Mouse (Mus musculus) heart, adult 2 months (tissue): Measurements from ENCODE around the gene Cox7a1. TPM values are rescaled to one million over a fixed set of nuclear protein-coding genes. Genes with fewer than 3 reads are reported as not detected.
A peak's percentile ranks its signal among the peaks of the same experiment; 100 is the strongest.

ENCODE experiments used
- DNase-seq, 2 experiments: peaks; one replicate each; pipeline ENCODE4 v3.0.0; 2021
- H3K27ac ChIP-seq: fragments of 200-600 bp; 2 replicates; pipeline ENCODE4 v1.8.1; 2022
- H3K27me3 ChIP-seq: fragments of 200-500 bp; 2 replicates; pipeline ENCODE4 v1.6.1; 2012; ENCODE audit warnings: mild to moderate bottlenecking, low read length, inconsistent platforms, mixed read lengths; ENCODE audit not compliant: control insufficient read depth, insufficient read depth
- H3K36me3 ChIP-seq: fragments of 200-500 bp; 2 replicates; pipeline ENCODE4 v1.6.1; 2012; ENCODE audit warnings: low read length, inconsistent platforms; ENCODE audit not compliant: control insufficient read depth, insufficient read depth
- H3K4me1 ChIP-seq: fragments of 200-500 bp; 2 replicates; pipeline ENCODE4 v1.6.1; 2011; ENCODE audit warnings: low read length; ENCODE audit not compliant: control insufficient read depth, insufficient read depth
- H3K4me3 ChIP-seq: fragments of 200-600 bp; 2 replicates; pipeline ENCODE4 v1.8.1; 2022
- H3K79me2 ChIP-seq: fragments of 200-500 bp; replicated peaks from 2 replicates; pipeline ENCODE4 v1.6.1; 2012; ENCODE audit warnings: mild to moderate bottlenecking, inconsistent platforms, low read length, moderate library complexity, mixed read lengths; ENCODE audit not compliant: control insufficient read depth, insufficient read depth
- H3K9ac ChIP-seq: fragments of 200-500 bp; 2 replicates; pipeline ENCODE4 v1.6.1; 2012; ENCODE audit warnings: low read depth, mild to moderate bottlenecking, control low read depth, inconsistent platforms, low read length, mixed read lengths
- CTCF ChIP-seq: fragments of 200-600 bp; IDR thresholded peaks from 2 replicates; pipeline ENCODE4 v1.8.1; 2022; ENCODE audit warnings: antibody characterized with exemption, mild to moderate bottlenecking, moderate library complexity
- EP300 ChIP-seq: fragments of 200-500 bp; IDR thresholded peaks from 2 replicates; pipeline ENCODE4 v1.6.1; 2011; ENCODE audit warnings: low read depth, low read length, control low read depth; ENCODE audit not compliant: insufficient read depth
- POLR2A ChIP-seq: fragments of 200-500 bp; IDR thresholded peaks from 2 replicates; pipeline ENCODE4 v1.6.1; 2011; ENCODE audit warnings: mild to moderate bottlenecking, low read depth, low read length, control low read depth; ENCODE audit not compliant: insufficient read depth
- WGBS: fragments of 180-500 bp; shearing (Covaris S2); methylation state at CpG from one replicate; pipeline ENCODE4 v1.1.7; 2018; 5-methylcytosine and 5-hydroxymethylcytosine counted together
- intact Hi-C: fragments of 180-260 bp; cut with DNase I; formaldehyde crosslinking; loops from one replicate; pipeline ENCODE4 v1.15.1; 2025
- polyA plus RNA-seq: library from polyadenylated mRNA; depleted of rRNA; stranded (reverse); fragments of >200 nt; gene quantifications from 2 replicates; pipeline ENCODE4 v1.2.3, GENCODE M21; 2012
- total RNA-seq, 2 experiments: library from RNA; stranded (reverse); gene quantifications; 2 replicates each; pipeline ENCODE4 v1.2.3; 2021

Gene Cox7a1
- total and polyA plus RNA-seq, 3 experiments = 2,213 to 3,278 (median 2,711) TPM

DNA sequence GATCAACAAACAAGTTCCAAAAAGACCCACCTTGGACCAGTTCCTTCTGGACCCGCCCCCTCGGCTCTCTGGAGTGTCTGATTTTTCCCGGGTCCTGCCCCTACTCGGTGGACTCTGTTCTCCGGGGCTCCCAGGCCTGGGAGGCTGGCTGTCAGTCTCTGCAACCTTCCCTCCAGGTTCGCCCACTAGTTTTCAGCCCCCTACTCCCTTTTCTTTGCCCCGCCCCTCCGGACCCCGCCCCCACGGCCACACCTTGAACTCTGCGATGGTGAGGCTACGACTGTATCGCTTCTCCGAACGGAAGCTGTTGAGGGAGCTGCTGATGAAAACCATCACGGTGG, 47.4 kb downstream of the Cox7a1 start:
- H3K27ac ChIP-seq = peak overlapping the region; percentile 66
- peak overlapping the region; percentile 56 for H3K9ac ChIP-seq
- H3K4me1 ChIP-seq = no peaks in the 10 kb centered on the region
- H3K79me2 ChIP-seq = no peaks in the 10 kb centered on the region
- no peaks in the 10 kb centered on the region for H3K27me3 ChIP-seq
- WGBS = 0% methylated on average over 16 of the region's 16 CpGs
- no peaks in the 10 kb centered on the region for H3K36me3 ChIP-seq
- intact Hi-C loops = loop anchor here (1.0 kb wide), 1 partner anchor 49 kb away; the partner anchor contains the start of genes Thap8 and Wdr62
- no peak for DNase-seq
- TF ChIP-seq EP300 (no peak), POLR2A (no peak), CTCF (no peak)
- peak overlapping the region; percentile 82 for H3K4me3 ChIP-seq

DNA sequence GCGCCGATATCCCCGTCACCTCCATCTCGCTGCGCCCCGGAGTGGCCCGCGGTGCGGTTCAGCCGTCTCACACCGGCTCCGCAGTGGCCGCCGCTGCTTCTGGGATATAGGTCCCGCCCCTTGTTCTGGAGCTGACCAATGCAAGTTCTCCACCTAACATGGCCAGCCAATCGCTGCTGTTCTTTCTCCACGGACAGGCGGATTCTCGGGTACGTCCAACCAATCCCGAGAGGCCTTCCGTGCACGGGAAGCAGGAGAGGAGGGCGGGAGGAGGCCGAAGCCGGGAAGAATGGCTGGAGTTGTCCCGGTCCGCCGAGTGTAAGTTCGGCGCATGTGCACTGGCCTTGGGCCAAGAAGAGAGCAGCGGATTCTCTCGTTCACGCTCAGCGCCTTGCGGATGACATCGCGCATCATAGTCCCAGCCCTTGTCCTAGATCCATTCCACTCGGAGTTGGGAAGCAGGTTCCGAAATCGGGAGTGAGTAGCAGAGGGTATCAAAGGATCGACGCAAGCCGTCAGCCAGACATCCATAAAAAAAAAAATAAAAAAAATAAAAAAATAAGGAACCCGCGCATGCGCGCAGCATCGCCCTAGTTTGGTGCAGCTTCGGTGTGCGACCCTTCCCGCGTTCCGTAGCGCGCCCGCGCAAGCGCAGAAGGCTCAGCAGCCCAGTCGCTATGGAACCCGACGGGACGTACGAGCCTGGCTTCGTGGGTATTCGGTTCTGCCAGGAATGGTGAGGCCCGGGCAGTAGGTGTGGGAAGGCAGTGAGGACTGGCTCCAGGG, 47.9 kb downstream of the Cox7a1 start, which contains the start of the genes Polr2i and Tbcb:
Gene Polr2i (plus strand): TSS at position 280 of the 786 bp plus-strand sequence.
Gene Tbcb (minus strand): TSS at position 604 of the 786 bp plus-strand sequence.
- no peaks in the 10 kb centered on the region for H3K4me1 ChIP-seq
- no peaks in the 10 kb centered on the region for H3K27me3 ChIP-seq
- no peaks in the 10 kb centered on the region for H3K79me2 ChIP-seq
- no peaks in the 10 kb centered on the region for H3K36me3 ChIP-seq
- peak within 1 kb of the TSS; percentile 82 for H3K4me3 ChIP-seq
- intact Hi-C loops = loop anchor here (1.0 kb wide), 1 partner anchor 48 kb away; the partner anchor contains the start of genes Thap8 and Wdr62
- peak within 1 kb of the TSS; percentile 71 for H3K9ac ChIP-seq
- peak; percentile 97 to 99 for DNase-seq
- H3K27ac ChIP-seq = peak within 1 kb of the TSS; percentile 90
- TF ChIP-seq POLR2A (peak; percentile 88), CTCF (no peak), EP300 (0 out of 2 replicates have a peak, but pooled peaks have one; percentile 29)
- WGBS = under 1% methylated on average over 67 of the region's 67 CpGs

DNA sequence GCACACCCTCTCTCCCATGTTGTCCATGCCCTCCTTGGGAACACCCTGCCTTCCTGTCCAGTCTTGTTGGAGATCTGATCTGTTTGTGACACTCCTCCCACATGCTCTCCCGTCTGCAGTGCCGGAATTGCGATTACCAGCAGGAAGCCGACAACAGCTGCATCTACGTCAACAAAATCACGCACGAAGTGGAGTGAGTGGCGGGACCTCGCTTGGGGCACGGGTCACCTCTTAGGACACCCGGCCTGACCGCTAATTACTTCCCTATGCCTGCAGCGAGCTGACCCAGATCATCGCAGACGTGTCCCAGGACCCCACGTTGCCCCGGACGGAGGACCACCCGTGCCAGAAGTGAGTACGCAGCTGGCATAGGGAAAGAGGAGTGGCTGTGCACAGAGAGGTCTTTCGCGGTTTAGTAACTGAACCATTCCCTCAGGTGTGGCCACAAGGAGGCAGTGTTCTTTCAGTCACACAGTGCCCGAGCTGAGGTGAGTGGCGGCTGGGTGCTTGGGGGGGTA, 48.7 kb downstream of the Cox7a1 start:
- H3K4me1 ChIP-seq = no peaks in the 10 kb centered on the region
- no peaks in the 10 kb centered on the region for H3K27me3 ChIP-seq
- H3K27ac ChIP-seq = peak overlapping the region; percentile 90
- no peaks in the 10 kb centered on the region for H3K36me3 ChIP-seq
- intact Hi-C loops = no loop called here
- H3K4me3 ChIP-seq = peak overlapping the region; percentile 82
- H3K9ac ChIP-seq = peak overlapping the region; percentile 70
- peak; percentile 41 to 45 for DNase-seq
- no peaks in the 10 kb centered on the region for H3K79me2 ChIP-seq
- no peak for TF ChIP-seq EP300
- TF ChIP-seq POLR2A = no peak
- TF ChIP-seq CTCF = peak; percentile 53
- 3% methylated on average over 24 of the region's 24 CpGs for WGBS

- Histone ChIP-seq H3K27ac (no peak overlapping the region), H3K27me3 (no peaks in the 10 kb centered on the region), H3K36me3 (no peaks in the 10 kb centered on the region), H3K4me1 (no peaks in the 10 kb centered on the region), H3K4me3 (no peak overlapping the region), H3K9ac (no peak overlapping the region), H3K79me2 (no peaks in the 10 kb centered on the region)
- 87% methylated on average over 20 of the region's 20 CpGs for WGBS
- intact Hi-C loops = no loop called here
- no peak for DNase-seq
- TF ChIP-seq POLR2A (no peak), EP300 (no peak), CTCF (no peak)
Measured at GRCm38 (mm10) chr7:30233387-30233786, 49.4 kb downstream of the Cox7a1 start.

- TF ChIP-seq EP300 (no peak), POLR2A (no peak), CTCF (no peak)
- 92% methylated on average over 15 of the region's 15 CpGs for WGBS
Measured at GRCm38 (mm10) chr7:30234276-30234858, 50.4 kb downstream of the Cox7a1 start.

More at GRCm38 (mm10) chr7:30234276-30234858, 50.4 kb downstream of the Cox7a1 start:
- H3K36me3 ChIP-seq = no peaks in the 10 kb centered on the region
- H3K27ac ChIP-seq = no peak overlapping the region
- no peaks in the 10 kb centered on the region for H3K27me3 ChIP-seq
- DNase-seq = no peak
- intact Hi-C loops = no loop called here
- no peaks in the 10 kb centered on the region for H3K79me2 ChIP-seq
- no peaks in the 10 kb centered on the region for H3K4me1 ChIP-seq
- no peak overlapping the region for H3K9ac ChIP-seq
- no peak overlapping the region for H3K4me3 ChIP-seq
